Mouse (Mus musculus): ENCODE measurements at regions not wholly inside any gene's neighbourhood (a gene's known extent, or its start where the extent isn't known, plus 50 kb on each side); places are given as distances from the start of the nearest gene placed in this dataset.

DNA sequence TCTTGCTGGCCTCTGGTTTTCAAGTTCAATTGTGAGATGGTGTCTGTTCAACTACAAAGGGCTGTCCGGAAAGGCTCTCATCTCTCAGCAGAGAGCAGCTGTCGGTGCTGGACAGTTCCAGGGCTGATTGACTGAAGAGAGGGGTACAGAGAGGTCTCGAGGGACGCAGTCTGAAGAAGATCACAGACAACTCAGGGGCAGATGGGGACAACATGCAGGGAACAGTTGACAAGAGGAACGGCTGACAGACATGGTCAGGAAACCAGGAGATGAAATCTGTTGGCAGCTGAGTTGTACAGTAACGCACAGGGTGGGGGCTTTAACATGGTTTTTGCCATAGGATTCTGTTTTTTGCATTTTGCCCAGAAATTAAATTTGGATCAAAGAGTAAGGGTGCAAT, 84.5 kb upstream of the Nectin1 start:
- H3K27me3 ChIP-seq (ENCODE audit: control insufficient read depth, insufficient read depth, low read depth, low read length): no peaks in the 10 kb centered on the region
- no peaks in the 10 kb centered on the region for H3K9me3 ChIP-seq (replicated peaks; ENCODE audit: control insufficient read depth, low read length, poor library complexity, severe bottlenecking)
- no peaks in the 10 kb centered on the region for H3K36me3 ChIP-seq (ENCODE audit: control insufficient read depth, insufficient read depth, low read length)
- H3K27ac ChIP-seq (ENCODE audit: low read length): no peak overlapping the region
- no peak overlapping the region for H3K4me2 ChIP-seq (ENCODE audit: low read length)
- ATAC-seq: no peak
- H3K9ac ChIP-seq (ENCODE audit: low read depth, low read length): no peak overlapping the region
- H3K4me1 ChIP-seq (ENCODE audit: control insufficient read depth, insufficient read depth, low read length): no peaks in the 10 kb centered on the region
- no peak overlapping the region for H3K4me3 ChIP-seq (ENCODE audit: low read depth, low read length)
- 69% methylated on average over 6 of the region's 6 CpGs for WGBS

GRCm38 (mm10) chr9:43660151-43660550, 83.6 kb upstream of the Nectin1 start:
- H3K27ac ChIP-seq (ENCODE audit: low read length): no peak overlapping the region
- no peak overlapping the region for H3K9ac ChIP-seq (ENCODE audit: low read depth, low read length)
- H3K9me3 ChIP-seq (replicated peaks; ENCODE audit: control insufficient read depth, low read length, poor library complexity, severe bottlenecking): no peaks in the 10 kb centered on the region
- 74% methylated on average over 5 of the region's 5 CpGs for WGBS
- H3K36me3 ChIP-seq (ENCODE audit: control insufficient read depth, insufficient read depth, low read length): no peaks in the 10 kb centered on the region
- no peak overlapping the region for H3K4me3 ChIP-seq (ENCODE audit: low read depth, low read length)
- ATAC-seq: no peak
- no peaks in the 10 kb centered on the region for H3K27me3 ChIP-seq (ENCODE audit: control insufficient read depth, insufficient read depth, low read depth, low read length)
- H3K4me2 ChIP-seq (ENCODE audit: low read length): no peak overlapping the region
- H3K4me1 ChIP-seq (ENCODE audit: control insufficient read depth, insufficient read depth, low read length): no peaks in the 10 kb centered on the region

- Histone ChIP-seq H3K36me3 (ENCODE audit: control insufficient read depth, insufficient read depth, low read length) (no peaks in the 10 kb centered on the region), H3K4me2 (ENCODE audit: low read length) (no peak overlapping the region), H3K27me3 (ENCODE audit: control insufficient read depth, insufficient read depth, low read depth, low read length) (no peaks in the 10 kb centered on the region), H3K4me1 (ENCODE audit: control insufficient read depth, insufficient read depth, low read length) (no peaks in the 10 kb centered on the region), H3K9ac (ENCODE audit: low read depth, low read length) (no peak overlapping the region), H3K27ac (ENCODE audit: low read length) (no peak overlapping the region), H3K9me3 (replicated peaks; ENCODE audit: control insufficient read depth, low read length, poor library complexity, severe bottlenecking) (no peaks in the 10 kb centered on the region), H3K4me3 (ENCODE audit: low read depth, low read length) (no peak overlapping the region)
- ATAC-seq: no peak
- 55% methylated on average over 11 of the region's 11 CpGs for WGBS
Observed at GRCm38 (mm10) chr9:43660896-43661563, 82.8 kb upstream of the Nectin1 start.

DNA sequence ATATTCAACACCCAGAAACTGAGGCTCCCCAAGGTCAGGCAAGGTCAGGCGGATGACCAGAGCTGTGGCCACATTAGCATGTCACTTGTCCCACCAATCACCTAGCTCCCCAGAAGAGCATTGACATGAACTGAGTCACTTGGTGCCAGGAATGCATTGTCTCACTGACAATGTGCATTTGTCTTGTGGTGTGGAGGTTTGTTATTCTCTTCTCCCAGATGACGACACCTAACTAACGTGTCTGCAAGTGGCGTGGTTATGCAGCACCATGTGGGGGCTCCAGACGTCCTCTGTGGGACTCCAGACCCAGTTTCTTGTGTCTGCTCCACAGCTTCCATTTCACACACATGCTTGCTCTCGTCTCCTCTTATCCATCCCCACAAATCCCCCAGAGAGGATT, 82.1 kb upstream of the Nectin1 start:
- H3K4me1 ChIP-seq (ENCODE audit: control insufficient read depth, insufficient read depth, low read length): no peaks in the 10 kb centered on the region
- H3K9me3 ChIP-seq (replicated peaks; ENCODE audit: control insufficient read depth, low read length, poor library complexity, severe bottlenecking): no peaks in the 10 kb centered on the region
- no peak overlapping the region for H3K27ac ChIP-seq (ENCODE audit: low read length)
- H3K4me3 ChIP-seq (ENCODE audit: low read depth, low read length): no peak overlapping the region
- H3K9ac ChIP-seq (ENCODE audit: low read depth, low read length): no peak overlapping the region
- H3K27me3 ChIP-seq (ENCODE audit: control insufficient read depth, insufficient read depth, low read depth, low read length): no peaks in the 10 kb centered on the region
- 68% methylated on average over 6 of the region's 6 CpGs for WGBS
- no peak overlapping the region for H3K4me2 ChIP-seq (ENCODE audit: low read length)
- no peak for ATAC-seq
- H3K36me3 ChIP-seq (ENCODE audit: control insufficient read depth, insufficient read depth, low read length): no peaks in the 10 kb centered on the region

DNA sequence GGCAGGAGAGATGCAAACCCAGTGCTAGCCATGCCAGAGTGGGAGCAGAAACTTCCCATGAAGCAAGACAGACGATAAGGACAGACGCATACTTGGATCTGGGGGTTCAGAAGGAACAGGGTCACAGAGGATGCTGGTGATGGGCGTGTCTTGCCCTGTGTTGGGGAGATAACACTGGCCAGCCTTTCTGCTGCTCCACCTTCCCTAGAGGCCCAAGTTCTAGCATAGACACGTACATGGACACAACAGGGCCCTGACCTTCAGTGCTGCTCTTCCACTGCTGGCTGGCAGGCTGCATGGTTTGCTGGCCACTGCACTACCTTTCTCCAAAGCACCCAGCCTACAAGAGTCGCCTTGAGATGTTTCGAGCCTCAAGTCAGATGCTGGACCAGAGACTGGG, 76.4 kb upstream of the Nectin1 start:
- no peaks in the 10 kb centered on the region for H3K36me3 ChIP-seq (ENCODE audit: control insufficient read depth, insufficient read depth, low read length)
- 92% methylated on average over 6 of the region's 6 CpGs for WGBS
- no peaks in the 10 kb centered on the region for H3K27me3 ChIP-seq (ENCODE audit: control insufficient read depth, insufficient read depth, low read depth, low read length)
- ATAC-seq: no peak
- H3K9me3 ChIP-seq (replicated peaks; ENCODE audit: control insufficient read depth, low read length, poor library complexity, severe bottlenecking): no peaks in the 10 kb centered on the region
- no peaks in the 10 kb centered on the region for H3K4me1 ChIP-seq (ENCODE audit: control insufficient read depth, insufficient read depth, low read length)
- H3K4me2 ChIP-seq (ENCODE audit: low read length): no peak overlapping the region
- H3K27ac ChIP-seq (ENCODE audit: low read length): no peak overlapping the region
- H3K4me3 ChIP-seq (ENCODE audit: low read depth, low read length): no peak overlapping the region
- no peak overlapping the region for H3K9ac ChIP-seq (ENCODE audit: low read depth, low read length)

GRCm38 (mm10) chr9:43667974-43668373, 75.8 kb upstream of the Nectin1 start:
- Histone ChIP-seq H3K27ac (ENCODE audit: low read length) (no peak overlapping the region), H3K4me1 (ENCODE audit: control insufficient read depth, insufficient read depth, low read length) (no peaks in the 10 kb centered on the region), H3K9me3 (replicated peaks; ENCODE audit: control insufficient read depth, low read length, poor library complexity, severe bottlenecking) (no peaks in the 10 kb centered on the region), H3K27me3 (ENCODE audit: control insufficient read depth, insufficient read depth, low read depth, low read length) (no peaks in the 10 kb centered on the region), H3K9ac (ENCODE audit: low read depth, low read length) (no peak overlapping the region), H3K4me2 (ENCODE audit: low read length) (no peak overlapping the region), H3K4me3 (ENCODE audit: low read depth, low read length) (no peak overlapping the region), H3K36me3 (ENCODE audit: control insufficient read depth, insufficient read depth, low read length) (no peaks in the 10 kb centered on the region)
- ATAC-seq: no peak
- WGBS: 49% methylated on average over 4 of the region's 4 CpGs

- H3K36me3 ChIP-seq (ENCODE audit: control insufficient read depth, insufficient read depth, low read length): no peaks in the 10 kb centered on the region
- WGBS: 69% methylated on average over 7 of the region's 7 CpGs
- H3K9me3 ChIP-seq (replicated peaks; ENCODE audit: control insufficient read depth, low read length, poor library complexity, severe bottlenecking): no peaks in the 10 kb centered on the region
- no peak overlapping the region for H3K4me2 ChIP-seq (ENCODE audit: low read length)
- H3K4me1 ChIP-seq (ENCODE audit: control insufficient read depth, insufficient read depth, low read length): no peaks in the 10 kb centered on the region
- H3K4me3 ChIP-seq (ENCODE audit: low read depth, low read length): no peak overlapping the region
- no peaks in the 10 kb centered on the region for H3K27me3 ChIP-seq (ENCODE audit: control insufficient read depth, insufficient read depth, low read depth, low read length)
- H3K9ac ChIP-seq (ENCODE audit: low read depth, low read length): no peak overlapping the region
- ATAC-seq: no peak
- no peak overlapping the region for H3K27ac ChIP-seq (ENCODE audit: low read length)
Observed at GRCm38 (mm10) chr9:43668731-43669130, 75.1 kb upstream of the Nectin1 start.

DNA sequence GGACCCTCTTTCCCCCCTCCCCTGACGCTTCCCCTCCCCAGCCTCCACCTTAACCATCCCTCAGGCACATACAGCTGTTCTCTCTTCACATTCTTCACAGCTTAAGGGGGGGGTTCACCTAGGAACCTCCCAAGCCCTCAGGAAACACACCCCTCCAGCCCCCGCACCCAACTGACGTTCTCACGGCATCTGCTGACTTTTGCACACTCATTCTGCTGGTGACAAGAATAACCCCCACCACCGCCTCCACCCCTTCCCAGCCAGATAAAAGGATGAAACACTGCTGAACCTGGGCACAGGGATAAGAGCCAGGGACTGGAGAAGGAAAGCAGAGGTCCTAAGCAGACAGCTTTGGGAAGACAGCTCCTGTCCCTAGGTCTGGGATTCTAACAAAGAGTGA, 73.2 kb upstream of the Nectin1 start:
- Histone ChIP-seq H3K36me3 (ENCODE audit: control insufficient read depth, insufficient read depth, low read length) (no peaks in the 10 kb centered on the region), H3K27ac (ENCODE audit: low read length) (no peak overlapping the region), H3K9me3 (replicated peaks; ENCODE audit: control insufficient read depth, low read length, poor library complexity, severe bottlenecking) (no peaks in the 10 kb centered on the region), H3K27me3 (ENCODE audit: control insufficient read depth, insufficient read depth, low read depth, low read length) (no peaks in the 10 kb centered on the region), H3K4me1 (ENCODE audit: control insufficient read depth, insufficient read depth, low read length) (peaks cover 7% of the 10 kb centered on the region), H3K4me3 (ENCODE audit: low read depth, low read length) (no peak overlapping the region), H3K4me2 (ENCODE audit: low read length) (no peak overlapping the region), H3K9ac (ENCODE audit: low read depth, low read length) (no peak overlapping the region)
- WGBS: 73% methylated on average over 5 of the region's 5 CpGs
- ATAC-seq: no peak

DNA sequence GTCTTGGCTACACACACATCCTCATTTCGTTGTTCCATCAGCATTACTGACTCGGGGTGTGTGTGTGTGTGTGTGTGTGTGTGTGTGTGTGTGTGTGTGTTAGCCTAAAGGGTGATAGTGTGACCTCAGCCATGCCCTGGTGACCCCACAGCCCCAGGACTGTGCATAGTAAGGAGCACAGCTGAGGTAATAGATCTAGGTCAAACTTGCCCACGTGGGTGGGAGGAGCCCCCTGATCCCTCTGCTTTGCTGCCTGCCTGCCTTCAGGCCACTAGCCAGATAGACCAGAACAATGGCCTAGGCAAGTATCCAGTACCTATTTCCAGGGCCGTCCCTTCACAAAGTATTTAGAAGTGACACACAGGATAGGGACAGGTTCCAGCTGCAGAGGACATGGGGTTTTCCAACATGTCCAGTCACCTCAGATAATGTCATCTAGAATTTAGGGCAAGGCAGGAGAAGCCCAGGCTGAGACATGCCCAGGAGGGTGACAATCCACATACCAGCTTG, 70.6 kb upstream of the Nectin1 start:
- Histone ChIP-seq H3K36me3 (ENCODE audit: control insufficient read depth, insufficient read depth, low read length) (no peaks in the 10 kb centered on the region), H3K9me3 (replicated peaks; ENCODE audit: control insufficient read depth, low read length, poor library complexity, severe bottlenecking) (no peaks in the 10 kb centered on the region), H3K9ac (ENCODE audit: low read depth, low read length) (no peak overlapping the region), H3K4me3 (ENCODE audit: low read depth, low read length) (no peak overlapping the region), H3K27ac (ENCODE audit: low read length) (no peak overlapping the region), H3K27me3 (ENCODE audit: control insufficient read depth, insufficient read depth, low read depth, low read length) (no peaks in the 10 kb centered on the region), H3K4me2 (ENCODE audit: low read length) (no peak overlapping the region), H3K4me1 (ENCODE audit: control insufficient read depth, insufficient read depth, low read length) (peaks cover 7% of the 10 kb centered on the region)
- 70% methylated on average over 4 of the region's 4 CpGs for WGBS
- ATAC-seq: no peak
